Mouse (Mus musculus): ENCODE measurements at regions not wholly inside any gene's neighbourhood (a gene's known extent, or its start where the extent isn't known, plus 50 kb on each side); places are given as distances from the start of the nearest gene placed in this dataset.

GRCm38 (mm10) chr13:60080113-60080512 is 97.1 kb downstream of the Gas1 start:
- no peaks in the 10 kb centered on the region for H3K36me3 ChIP-seq (ENCODE audit: insufficient read depth)
- H3K4me1 ChIP-seq (ENCODE audit: insufficient read depth): no peaks in the 10 kb centered on the region
- no peak for TF ChIP-seq CTCF (IDR thresholded peaks at IDR 0.05; ENCODE audit: low read depth)
- no peak overlapping the region for H3K9ac ChIP-seq
- H3K4me3 ChIP-seq (ENCODE audit: low read depth, low read length): no peak overlapping the region
- 87% methylated on average over 10 of the region's 10 CpGs for WGBS
- H3K9me3 ChIP-seq (ENCODE audit: low read length): no peaks in the 10 kb centered on the region
- H3K27ac ChIP-seq (ENCODE audit: low read depth, low read length): no peak overlapping the region
- ATAC-seq: no peak
- no peak for DNase-seq
- no peaks in the 10 kb centered on the region for H3K27me3 ChIP-seq (ENCODE audit: insufficient read depth, low read length)
- no peak overlapping the region for H3K4me2 ChIP-seq (ENCODE audit: low read depth)

DNA sequence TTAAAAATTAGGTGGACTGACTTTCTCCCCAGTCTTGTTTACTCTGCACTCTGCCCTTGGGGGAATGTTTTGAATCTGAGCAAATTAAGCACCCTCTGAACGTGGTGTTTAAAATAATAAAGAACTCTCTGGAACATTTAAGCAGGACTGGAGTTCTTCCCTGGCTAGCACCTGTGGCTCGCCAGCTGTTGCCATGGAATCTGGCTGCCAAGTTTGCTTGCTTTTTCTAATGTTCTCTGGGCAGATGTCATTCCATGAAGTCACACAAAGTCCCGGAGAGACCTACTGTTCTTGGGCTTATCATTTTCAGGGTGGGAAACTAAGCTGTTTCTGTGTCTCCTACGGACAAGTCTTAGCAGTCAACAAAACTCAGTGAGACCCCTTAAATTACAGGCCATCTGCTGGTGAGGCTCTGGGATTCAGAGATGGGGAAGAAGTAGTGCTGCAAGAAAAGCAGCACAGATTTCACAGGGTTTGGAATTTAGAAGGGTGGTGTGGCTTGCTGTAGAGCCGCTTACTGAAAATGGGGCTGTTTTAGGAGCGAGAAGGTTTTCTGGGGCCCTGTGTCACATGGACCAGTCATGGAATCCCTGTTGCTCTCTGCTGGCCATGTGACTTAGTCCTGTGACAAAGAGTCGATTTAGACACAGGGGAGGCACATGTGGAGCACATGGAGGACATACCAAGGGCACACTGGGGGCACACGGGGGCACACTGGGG is 98.7 kb downstream of the Gas1 start:
- Histone ChIP-seq H3K9ac (no peak overlapping the region), H3K4me3 (ENCODE audit: low read depth, low read length) (no peak overlapping the region), H3K9me3 (ENCODE audit: low read length) (no peaks in the 10 kb centered on the region), H3K4me2 (ENCODE audit: low read depth) (no peak overlapping the region), H3K27ac (ENCODE audit: low read depth, low read length) (no peak overlapping the region), H3K4me1 (ENCODE audit: insufficient read depth) (no peaks in the 10 kb centered on the region), H3K36me3 (ENCODE audit: insufficient read depth) (no peaks in the 10 kb centered on the region), H3K27me3 (ENCODE audit: insufficient read depth, low read length) (no peaks in the 10 kb centered on the region)
- DNase-seq (no peak), ATAC-seq (no peak)
- TF ChIP-seq CTCF (IDR thresholded peaks at IDR 0.05; ENCODE audit: low read depth): no peak
- WGBS: 70% methylated on average over 8 of the region's 8 CpGs

DNA sequence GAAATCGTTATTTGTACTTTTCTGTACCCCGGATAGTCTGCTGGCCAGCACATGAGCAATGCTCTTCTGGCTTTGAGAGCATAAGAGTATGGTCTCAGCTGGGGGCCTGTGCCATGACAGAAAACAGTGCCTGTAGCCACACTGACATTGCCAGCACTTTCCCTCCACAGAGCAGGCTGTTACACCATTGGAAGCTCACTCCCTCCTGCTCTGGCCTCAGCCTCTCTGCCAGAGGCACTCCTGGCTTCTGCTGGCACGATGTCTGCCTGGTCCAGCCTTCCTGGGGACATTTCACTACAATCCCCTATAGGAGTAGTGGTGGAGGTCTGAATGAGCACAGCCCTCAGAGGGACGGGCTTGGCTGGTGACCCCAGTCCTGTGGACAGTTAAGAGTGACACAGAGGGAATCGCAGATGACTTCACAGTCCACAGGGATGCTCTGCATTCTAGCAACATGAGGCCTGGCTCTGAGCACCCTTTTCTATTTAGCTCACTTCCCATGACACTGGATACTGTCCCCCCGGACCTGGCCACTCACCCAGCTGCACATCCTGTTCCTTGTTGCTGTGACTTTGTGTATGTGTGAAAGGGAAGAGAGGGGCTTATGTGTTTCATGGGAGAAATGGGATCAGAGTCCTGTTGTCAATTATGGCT is 100.9 kb downstream of the Gas1 start:
- Histone ChIP-seq H3K27me3 (ENCODE audit: insufficient read depth, low read length) (no peaks in the 10 kb centered on the region), H3K36me3 (ENCODE audit: insufficient read depth) (no peaks in the 10 kb centered on the region), H3K9me3 (ENCODE audit: low read length) (no peaks in the 10 kb centered on the region), H3K4me3 (ENCODE audit: low read depth, low read length) (no peak overlapping the region), H3K4me1 (ENCODE audit: insufficient read depth) (no peaks in the 10 kb centered on the region), H3K4me2 (ENCODE audit: low read depth) (no peak overlapping the region), H3K27ac (ENCODE audit: low read depth, low read length) (no peak overlapping the region), H3K9ac (no peak overlapping the region)
- 53% methylated on average over 6 of the region's 6 CpGs for WGBS
- DNase-seq (no peak), ATAC-seq (no peak)
- no peak for TF ChIP-seq CTCF (IDR thresholded peaks at IDR 0.05; ENCODE audit: low read depth)

DNA sequence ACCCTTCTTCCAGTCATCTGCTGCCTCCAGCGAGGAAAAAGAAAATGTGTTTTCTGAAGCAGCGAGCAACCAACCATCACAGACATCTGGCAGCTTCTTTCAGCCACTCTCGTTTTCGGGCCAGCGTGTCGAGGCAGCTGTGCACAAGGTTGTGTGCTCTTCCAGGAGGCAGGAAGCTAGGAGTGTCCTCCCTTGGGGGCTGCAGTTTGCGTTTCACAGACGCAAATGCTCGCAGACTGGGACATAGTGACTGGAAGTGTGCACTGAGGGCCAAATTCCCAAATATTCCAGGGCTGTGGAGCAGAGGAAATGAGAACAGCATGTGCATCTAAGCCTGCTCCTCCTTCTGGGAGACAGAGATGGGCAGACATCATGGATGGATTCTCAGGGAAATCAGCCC is 105.6 kb downstream of the Gas1 start:
- H3K27ac ChIP-seq (ENCODE audit: low read depth, low read length): no peak overlapping the region
- DNase-seq (no peak), ATAC-seq (no peak)
- no peaks in the 10 kb centered on the region for H3K27me3 ChIP-seq (ENCODE audit: insufficient read depth, low read length)
- no peak overlapping the region for H3K9ac ChIP-seq
- WGBS: 71% methylated on average over 9 of the region's 9 CpGs
- H3K4me3 ChIP-seq (ENCODE audit: low read depth, low read length): no peak overlapping the region
- H3K36me3 ChIP-seq (ENCODE audit: insufficient read depth): no peaks in the 10 kb centered on the region
- H3K4me1 ChIP-seq (ENCODE audit: insufficient read depth): no peaks in the 10 kb centered on the region
- no peaks in the 10 kb centered on the region for H3K9me3 ChIP-seq (ENCODE audit: low read length)
- no peak for TF ChIP-seq CTCF (IDR thresholded peaks at IDR 0.05; ENCODE audit: low read depth)
- H3K4me2 ChIP-seq (ENCODE audit: low read depth): no peak overlapping the region

- ATAC-seq (no peak), DNase-seq (no peak)
- Histone ChIP-seq H3K9ac (no peak overlapping the region), H3K27me3 (ENCODE audit: insufficient read depth, low read length) (no peaks in the 10 kb centered on the region), H3K4me2 (ENCODE audit: low read depth) (no peak overlapping the region), H3K4me3 (ENCODE audit: low read depth, low read length) (no peak overlapping the region), H3K4me1 (ENCODE audit: insufficient read depth) (no peaks in the 10 kb centered on the region), H3K36me3 (ENCODE audit: insufficient read depth) (no peaks in the 10 kb centered on the region), H3K27ac (ENCODE audit: low read depth, low read length) (no peak overlapping the region), H3K9me3 (ENCODE audit: low read length) (no peaks in the 10 kb centered on the region)
- peak; percentile 28; the same call in 1 of the 2 replicates for TF ChIP-seq CTCF (IDR thresholded peaks at IDR 0.05; ENCODE audit: low read depth)
- 62% methylated on average over 9 of the region's 9 CpGs for WGBS
These were observed 108.0 kb downstream of the Gas1 start for GRCm38 (mm10) chr13:60069196-60069595.

- ATAC-seq (no peak), DNase-seq (no peak)
- Histone ChIP-seq H3K9ac (no peak overlapping the region), H3K27me3 (ENCODE audit: insufficient read depth, low read length) (no peaks in the 10 kb centered on the region), H3K27ac (ENCODE audit: low read depth, low read length) (no peak overlapping the region), H3K9me3 (ENCODE audit: low read length) (no peaks in the 10 kb centered on the region), H3K4me1 (ENCODE audit: insufficient read depth) (no peaks in the 10 kb centered on the region), H3K36me3 (ENCODE audit: insufficient read depth) (no peaks in the 10 kb centered on the region), H3K4me3 (ENCODE audit: low read depth, low read length) (no peak overlapping the region), H3K4me2 (ENCODE audit: low read depth) (no peak overlapping the region)
- TF ChIP-seq CTCF (IDR thresholded peaks at IDR 0.05; ENCODE audit: low read depth): no peak
- WGBS: 65% methylated on average over 9 of the region's 9 CpGs
These were observed 109.8 kb downstream of the Gas1 start for GRCm38 (mm10) chr13:60067325-60067724.

GRCm38 (mm10) chr13:60061589-60061988 is 115.6 kb downstream of the Gas1 start:
- H3K9ac ChIP-seq: no peak overlapping the region
- WGBS: 76% methylated on average over 6 of the region's 6 CpGs

More at GRCm38 (mm10) chr13:60061589-60061988, 115.6 kb downstream of the Gas1 start:
- Histone ChIP-seq H3K4me2 (ENCODE audit: low read depth) (no peak overlapping the region), H3K27ac (ENCODE audit: low read depth, low read length) (no peak overlapping the region), H3K36me3 (ENCODE audit: insufficient read depth) (no peaks in the 10 kb centered on the region), H3K9me3 (ENCODE audit: low read length) (no peaks in the 10 kb centered on the region), H3K27me3 (ENCODE audit: insufficient read depth, low read length) (no peaks in the 10 kb centered on the region), H3K4me3 (ENCODE audit: low read depth, low read length) (no peak overlapping the region), H3K4me1 (ENCODE audit: insufficient read depth) (peaks cover 9% of the 10 kb centered on the region; the same call in 1 of the 2 replicates)
- no peak for TF ChIP-seq CTCF (IDR thresholded peaks at IDR 0.05; ENCODE audit: low read depth)
- DNase-seq (no peak), ATAC-seq (no peak)
